Mouse (Mus musculus): Measurements from ENCODE around the gene Ccnb1ip1.
A peak's percentile ranks its signal among the peaks of the same experiment; 100 is the strongest.

Gene Ccnb1ip1

GRCm38 (mm10) chr14:50784391-50785250, 22.9 kb downstream of the Ccnb1ip1 start:
- DNase-seq (ENCODE audit: low spot score in 2 of 2), result peak in 1 of 2 experiments; percentile 43

GRCm38 (mm10) chr14:50782166-50782565, 25.4 kb downstream of the Ccnb1ip1 start:
- no peak for DNase-seq (ENCODE audit: low spot score in 2 of 2)

GRCm38 (mm10) chr14:50771342-50771741, 36.2 kb downstream of the Ccnb1ip1 start:
- peak in 1 of 2 experiments; percentile 21 for DNase-seq (ENCODE audit: low spot score in 2 of 2)

GRCm38 (mm10) chr14:50765736-50766135, 41.8 kb downstream of the Ccnb1ip1 start:
- DNase-seq (ENCODE audit: low spot score in 2 of 2), result no peak

GRCm38 (mm10) chr14:50758416-50759085, 49.0 kb downstream of the Ccnb1ip1 start:
- DNase-seq (ENCODE audit: low spot score in 2 of 2), result no peak

GRCm38 (mm10) chr14:50744994-50745393, 62.5 kb downstream of the Ccnb1ip1 start, which contains the start of gene Olfr749:
Gene Olfr749, minus strand, starts transcription at chr14:50745094.
- DNase-seq (ENCODE audit: low spot score in 2 of 2), result no peak

GRCm38 (mm10) chr14:50741584-50741983, 65.9 kb downstream of the Ccnb1ip1 start:
- DNase-seq (ENCODE audit: low spot score in 2 of 2), result no peak

GRCm38 (mm10) chr14:50740334-50740733, 67.2 kb downstream of the Ccnb1ip1 start:
- no peak for DNase-seq (ENCODE audit: low spot score in 2 of 2)
